Mouse (Mus musculus) right cerebral cortex, postnatal 25 days (tissue): ENCODE results near the gene Emc1.
"Not testable (repeated sequence)": the region's sequence is repeated elsewhere in the genome, so short reads cannot be mapped to it uniquely, and the experiment has no call there.

Experiments used
- DNase-seq: peaks from one replicate; pipeline ENCODE4 v3.0.0; 2022

Emc1 gene

GRCm38 (mm10) chr4:139360761-139361548, 8.6 kb downstream of the Emc1 start:
- DNase-seq = no peak

GRCm38 (mm10) chr4:139367336-139367735, 14.9 kb downstream of the Emc1 start:
- DNase-seq = no peak

DNA sequence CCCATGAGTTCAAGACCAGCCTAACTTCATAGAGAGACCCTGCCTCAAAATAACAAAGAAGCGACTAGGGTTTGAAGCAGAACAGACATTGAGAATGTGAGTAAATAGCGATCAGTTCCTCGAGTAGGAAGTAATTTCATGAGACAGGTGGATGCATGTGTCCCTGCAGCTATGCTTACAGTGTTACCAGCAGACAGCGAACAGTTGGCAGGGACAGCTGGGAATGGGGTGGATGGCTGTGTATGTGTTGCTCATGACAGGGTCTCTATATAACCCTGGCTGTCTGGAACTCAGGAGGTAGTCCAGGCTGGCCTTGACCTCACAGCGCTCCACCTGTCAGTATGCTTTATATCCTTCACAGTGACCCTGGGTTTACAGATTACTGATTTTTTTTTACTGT, 15.7 kb downstream of the Emc1 start:
- DNase-seq = no peak

DNA sequence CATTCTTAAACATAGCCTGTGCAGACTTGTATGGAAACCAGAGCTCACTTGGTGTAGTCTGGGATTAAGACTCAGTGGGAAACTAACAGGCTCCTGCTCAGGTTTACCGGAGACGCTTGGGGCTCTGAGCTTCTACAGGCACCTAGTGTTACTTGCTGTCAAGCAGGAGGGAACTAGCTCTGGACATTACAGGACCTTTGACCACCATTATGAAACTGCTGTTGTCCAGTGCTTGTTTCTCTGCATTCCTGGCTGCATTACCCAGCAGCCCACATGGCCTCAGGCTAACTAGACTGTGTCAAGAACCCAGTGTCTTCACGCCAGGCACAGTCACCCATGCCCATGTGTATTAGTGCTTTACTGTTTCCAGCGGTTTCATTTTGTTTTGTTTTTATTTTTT, 20.7 kb downstream of the Emc1 start:
- DNase-seq = no peak

- no peak for DNase-seq
Observed at GRCm38 (mm10) chr4:139373531-139373930, 21.1 kb downstream of the Emc1 start.

DNA sequence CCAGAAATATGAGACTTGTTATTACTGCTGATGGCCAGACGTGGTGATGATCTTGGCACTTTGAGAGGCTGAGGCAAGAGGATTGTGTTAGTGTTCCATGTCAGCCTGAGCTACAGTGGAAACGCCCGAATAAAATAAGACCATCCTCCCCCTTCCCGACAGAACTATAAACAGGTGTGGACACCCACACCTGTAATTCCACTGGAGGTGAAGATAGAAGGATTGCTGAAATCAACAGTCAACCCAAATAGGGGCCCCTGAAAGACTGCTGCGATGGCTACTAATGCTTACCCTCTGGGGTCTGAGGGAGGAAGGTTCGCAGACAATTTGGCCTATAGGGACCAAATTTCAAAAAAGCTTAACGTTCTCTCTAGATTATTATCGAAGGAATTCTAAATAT, 27.3 kb downstream of the Emc1 start:
- no peak for DNase-seq

- DNase-seq = peak; percentile 100
Observed at GRCm38 (mm10) chr4:139380207-139380748, 27.9 kb downstream of the Emc1 start.

- no peak for DNase-seq
Observed at GRCm38 (mm10) chr4:139380775-139381451, 28.5 kb downstream of the Emc1 start.

- DNase-seq = no peak
Observed at GRCm38 (mm10) chr4:139381452-139381845, 29.1 kb downstream of the Emc1 start.

GRCm38 (mm10) chr4:139382231-139382630, 29.8 kb downstream of the Emc1 start:
- DNase-seq = no peak

GRCm38 (mm10) chr4:139385841-139386240, 33.5 kb downstream of the Emc1 start:
- not testable (repeated sequence) for DNase-seq

DNA sequence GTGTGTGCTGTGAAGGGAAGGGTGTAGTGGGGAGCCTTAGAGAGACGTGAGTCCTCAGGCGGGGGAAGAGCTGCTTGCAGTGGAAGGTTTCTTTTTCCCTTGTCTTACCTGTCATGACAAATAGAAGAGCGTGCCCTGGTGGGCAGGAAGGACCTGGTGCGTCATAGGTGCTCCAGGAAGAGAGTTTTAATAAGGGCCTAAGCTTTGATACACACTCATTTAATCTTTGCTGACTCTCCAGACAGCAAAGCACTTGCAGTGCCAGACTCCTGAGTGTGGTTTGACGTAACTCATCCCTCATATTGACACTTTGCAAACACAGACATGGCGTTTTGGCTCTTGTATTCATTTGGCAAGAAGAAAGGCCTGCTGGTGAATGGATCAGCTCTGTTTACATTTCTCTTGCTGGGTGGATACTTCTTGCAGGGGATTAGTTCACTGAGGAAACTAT, 34.5 kb downstream of the Emc1 start:
- DNase-seq = no peak

- no peak for DNase-seq
Observed at GRCm38 (mm10) chr4:139389557-139389956, 37.2 kb downstream of the Emc1 start.

GRCm38 (mm10) chr4:139395431-139395830, 43.0 kb downstream of the Emc1 start:
- DNase-seq = no peak

DNA sequence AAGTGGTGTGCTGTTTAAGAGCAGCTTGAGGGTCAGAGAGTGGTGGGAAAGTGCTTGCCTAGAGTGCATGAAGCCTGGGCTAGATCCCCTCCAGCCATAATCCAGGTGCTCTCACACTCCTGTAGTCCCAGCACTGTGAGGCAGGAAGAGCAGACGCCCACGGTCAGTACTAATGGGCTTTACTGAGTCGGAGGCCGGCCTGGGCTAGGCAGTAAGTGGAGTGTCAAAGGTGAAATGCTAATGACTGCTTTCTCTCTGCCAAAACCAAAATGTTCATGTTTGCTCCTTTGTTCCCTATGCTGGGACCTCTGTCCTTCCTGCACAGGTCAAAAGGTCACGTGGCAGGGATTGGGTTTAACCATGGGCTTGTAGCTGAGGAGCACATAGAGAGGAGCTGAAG, 48.1 kb downstream of the Emc1 start:
- no peak for DNase-seq

GRCm38 (mm10) chr4:139403214-139403613, 50.8 kb downstream of the Emc1 start:
- no peak for DNase-seq

DNA sequence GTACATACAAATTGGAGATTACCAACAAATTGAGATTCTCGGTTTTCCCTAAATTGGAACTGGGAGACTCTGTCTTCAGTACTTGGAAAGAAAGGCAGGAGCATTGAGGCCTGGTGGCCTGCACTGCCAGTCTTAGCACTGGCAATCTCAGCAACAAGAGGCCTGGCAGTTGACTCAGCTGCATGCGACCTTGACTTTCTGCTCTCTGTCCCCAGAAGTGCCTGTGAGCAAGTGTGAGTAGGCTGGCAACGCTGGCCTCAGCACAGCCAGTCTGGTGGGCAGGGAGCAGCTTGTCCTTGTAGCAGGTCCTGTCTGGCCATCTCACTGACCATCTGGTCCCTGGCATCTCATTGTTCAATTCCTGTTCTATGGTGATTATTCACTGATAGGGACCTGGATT, 59.0 kb downstream of the Emc1 start:
- DNase-seq = no peak

DNA sequence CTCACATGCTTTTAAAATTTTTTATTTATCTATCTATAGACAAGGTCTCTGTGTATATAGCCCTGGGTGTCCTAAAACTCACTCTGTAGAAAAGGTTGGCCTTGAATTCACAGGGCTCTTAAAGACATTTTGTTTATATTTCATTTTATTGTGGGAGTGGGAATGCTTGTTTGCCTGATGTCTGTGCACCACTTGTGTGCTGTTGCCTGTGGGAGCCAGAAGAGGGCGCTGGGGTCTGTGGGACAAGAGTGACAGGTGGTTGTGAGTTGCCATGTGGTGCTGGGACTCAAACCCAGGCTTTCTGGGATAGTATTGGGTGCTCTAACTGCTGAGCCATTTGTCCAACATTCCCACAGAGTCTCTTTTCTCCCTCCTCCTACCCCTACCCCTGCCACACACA, 65.5 kb downstream of the Emc1 start:
- no peak for DNase-seq

DNA sequence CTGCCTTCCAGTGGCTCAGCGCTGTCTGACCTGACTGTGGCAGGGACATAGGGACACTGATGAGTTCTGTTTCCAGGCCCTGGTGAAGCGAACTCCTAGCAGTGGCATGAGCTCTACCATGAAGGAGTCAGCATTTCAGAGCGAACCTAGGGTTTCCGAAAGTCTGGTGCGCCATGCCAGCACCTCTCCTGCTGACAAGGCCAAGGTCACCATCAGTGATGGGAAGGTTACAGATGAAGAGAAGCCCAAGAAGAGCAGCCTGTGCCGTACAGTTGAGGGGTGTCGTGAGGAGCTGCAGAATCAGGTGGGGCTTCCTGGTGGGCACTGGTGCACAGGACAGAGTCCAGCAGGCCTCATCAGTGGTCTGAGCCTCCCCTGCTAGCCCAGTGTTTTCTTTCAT, 69.2 kb downstream of the Emc1 start:
- DNase-seq = no peak

DNA sequence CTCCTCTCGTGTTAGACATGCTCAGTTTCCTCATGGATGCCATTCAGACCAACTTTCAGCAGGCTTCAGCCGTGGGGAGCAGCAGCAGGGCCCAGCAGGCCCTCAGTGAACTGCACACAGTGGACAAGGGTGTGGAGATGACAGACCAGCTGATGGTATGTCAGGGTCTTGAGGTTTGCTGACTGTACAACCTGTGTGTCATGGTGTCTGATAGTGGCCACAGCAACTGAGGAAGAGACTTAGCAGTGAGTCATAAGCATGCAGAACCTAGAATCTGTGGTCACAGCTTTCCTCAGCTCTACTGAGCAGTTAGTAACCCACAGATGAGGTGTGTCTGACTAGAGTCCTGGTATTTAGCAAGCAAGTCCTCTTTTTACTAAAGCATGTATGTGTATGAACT, 70.0 kb downstream of the Emc1 start:
- DNase-seq = no peak

DNA sequence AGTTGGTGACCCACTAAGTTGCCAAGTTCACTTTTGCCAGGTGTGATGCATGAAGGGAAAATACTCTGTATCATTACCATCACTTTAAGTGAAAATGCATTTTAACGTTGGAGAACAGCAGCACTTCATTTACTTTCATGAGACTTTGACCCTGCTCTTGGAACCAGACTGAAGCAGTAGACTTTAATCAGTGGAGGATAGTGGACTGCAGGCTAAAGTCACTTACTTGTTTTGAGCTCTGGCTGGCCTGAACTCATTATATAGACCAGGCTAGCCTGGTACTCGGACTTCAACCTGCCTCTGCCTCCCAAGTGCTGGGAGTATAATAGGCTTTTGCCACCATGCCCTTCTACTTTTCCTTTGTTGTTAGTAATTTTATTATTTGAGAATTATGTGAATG, 70.9 kb downstream of the Emc1 start:
- no peak for DNase-seq
